Mouse (Mus musculus): ENCODE measurements around the gene Fndc9. TPM values are rescaled to one million over a fixed set of nuclear protein-coding genes. Genes with fewer than 3 reads are reported as not detected.
A peak's percentile ranks its signal among the peaks of the same experiment; 100 is the strongest.

Gene Fndc9
- polyA plus RNA-seq, 1 experiment from 2014 or later = 0.65 TPM

DNA sequence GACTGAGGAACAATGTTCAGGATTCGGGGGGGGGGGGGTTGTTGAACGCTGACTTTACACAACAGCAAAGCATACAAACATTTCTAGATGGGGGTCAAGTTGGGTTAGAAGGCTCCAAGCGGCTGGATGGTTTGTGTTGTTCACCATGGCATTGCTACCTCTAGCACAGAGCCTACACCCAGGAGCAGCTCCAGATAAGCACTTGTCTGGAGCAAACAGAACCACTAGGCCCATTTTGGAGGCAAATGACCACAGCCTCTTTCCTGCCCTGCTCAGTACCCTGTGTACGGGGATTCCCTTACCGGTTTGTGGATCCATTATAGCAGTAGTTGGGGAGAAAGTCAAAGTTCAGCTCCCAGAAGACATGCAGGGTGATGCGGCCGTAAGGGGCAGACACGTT, 6.7 kb downstream of the Fndc9 start:
- no peaks in the 10 kb centered on the region for H3K27me3 ChIP-seq (ENCODE audit: control insufficient read depth, insufficient read depth, low read length)
- no peaks in the 10 kb centered on the region for H3K4me1 ChIP-seq (replicated peaks; ENCODE audit: control insufficient read depth, insufficient read depth, low read length)
- H3K27ac ChIP-seq (ENCODE audit: low read depth, low read length) = no peak overlapping the region
- no peak overlapping the region for H3K9ac ChIP-seq (ENCODE audit: low read length)
- no peak for DNase-seq (ENCODE audit: low spot score)
- no peaks in the 10 kb centered on the region; the same call in 1 of the 2 replicates for H3K36me3 ChIP-seq (ENCODE audit: control insufficient read depth, insufficient read depth, low read length)
- 93% methylated on average over 8 of the region's 8 CpGs for WGBS
- H3K4me2 ChIP-seq (ENCODE audit: low read depth, low read length, severe bottlenecking) = no peak overlapping the region
- H3K4me3 ChIP-seq (ENCODE audit: low read depth, low read length) = no peak overlapping the region
- no peaks in the 10 kb centered on the region for H3K9me3 ChIP-seq (ENCODE audit: control insufficient read depth, low read length)
- no peak for ATAC-seq (replicated peaks; ENCODE audit: low FRiP score)

DNA sequence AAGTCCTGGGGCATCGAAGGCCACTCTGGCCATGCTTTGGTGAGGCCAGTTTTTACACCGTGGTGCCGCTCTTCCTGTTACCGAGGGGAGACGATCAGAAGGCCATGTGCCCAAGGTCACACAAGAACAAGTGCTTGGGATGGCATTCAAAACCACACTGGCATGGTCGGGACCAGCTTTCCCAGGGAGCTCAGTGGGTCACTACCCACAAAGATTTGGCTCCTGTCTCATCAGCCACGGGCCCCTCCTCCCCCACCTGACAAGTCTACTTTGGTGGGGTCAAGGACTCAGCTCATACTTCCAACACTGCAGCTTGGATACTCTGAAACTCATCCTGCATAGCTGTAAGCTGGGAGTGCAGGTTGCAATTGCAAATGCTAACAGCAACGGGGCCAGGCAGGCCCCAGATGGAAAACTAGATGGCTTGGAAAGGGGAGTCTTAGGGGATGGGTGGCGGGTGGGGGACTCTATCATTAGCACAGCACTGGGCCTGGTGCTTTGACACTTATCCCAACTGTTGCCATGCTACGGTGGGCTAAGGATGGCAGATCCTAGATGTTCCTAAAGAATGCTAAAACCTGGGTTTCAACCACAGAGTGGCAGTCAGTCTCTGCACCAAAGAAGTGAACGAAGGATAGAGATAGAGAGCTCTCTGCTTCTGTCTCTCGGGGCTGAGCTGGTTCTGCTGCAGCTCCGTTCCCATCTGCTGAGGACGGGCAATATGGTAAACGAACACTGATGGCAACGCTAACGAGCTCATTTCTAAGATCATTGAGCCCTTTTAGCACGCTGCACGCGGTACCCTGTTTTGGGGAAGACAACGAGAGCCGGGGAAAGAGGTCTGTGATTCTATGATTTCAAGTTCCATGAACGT, 9.6 kb downstream of the Fndc9 start:
- Histone ChIP-seq H3K4me2 (ENCODE audit: low read depth, low read length, severe bottlenecking) (no peak overlapping the region), H3K4me3 (ENCODE audit: low read depth, low read length) (no peak overlapping the region), H3K36me3 (ENCODE audit: control insufficient read depth, insufficient read depth, low read length) (no peaks in the 10 kb centered on the region; the same call in 1 of the 2 replicates), H3K9ac (ENCODE audit: low read length) (no peak overlapping the region), H3K27me3 (ENCODE audit: control insufficient read depth, insufficient read depth, low read length) (no peaks in the 10 kb centered on the region), H3K27ac (ENCODE audit: low read depth, low read length) (no peak overlapping the region), H3K9me3 (ENCODE audit: control insufficient read depth, low read length) (no peaks in the 10 kb centered on the region), H3K4me1 (replicated peaks; ENCODE audit: control insufficient read depth, insufficient read depth, low read length) (no peaks in the 10 kb centered on the region)
- DNase-seq (ENCODE audit: low spot score) = no peak
- ATAC-seq (replicated peaks; ENCODE audit: low FRiP score) = no peak
- WGBS = 80% methylated on average over 23 of the region's 23 CpGs

DNA sequence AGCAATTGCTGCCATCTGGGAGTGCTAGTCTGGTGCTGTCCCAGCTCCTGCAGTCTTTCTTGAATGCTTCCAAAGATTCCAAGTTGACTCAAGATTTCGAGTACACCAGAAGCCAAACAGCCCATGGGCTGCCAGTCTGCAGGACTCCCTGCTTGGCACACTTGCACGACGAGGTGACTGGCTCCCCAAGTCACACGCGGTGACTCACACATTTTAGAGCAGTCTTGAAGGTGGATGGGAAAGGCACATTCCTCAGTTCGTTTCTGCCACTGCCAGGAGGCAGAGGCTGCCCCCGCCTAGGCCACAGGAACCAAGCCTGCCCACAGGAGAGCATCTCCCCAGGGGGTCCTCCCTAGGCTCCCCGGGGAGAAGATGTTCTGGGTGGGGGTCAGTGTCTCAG, 10.6 kb downstream of the Fndc9 start:
- Histone ChIP-seq H3K4me3 (ENCODE audit: low read depth, low read length) (no peak overlapping the region), H3K4me2 (ENCODE audit: low read depth, low read length, severe bottlenecking) (no peak overlapping the region), H3K4me1 (replicated peaks; ENCODE audit: control insufficient read depth, insufficient read depth, low read length) (no peaks in the 10 kb centered on the region), H3K9ac (ENCODE audit: low read length) (no peak overlapping the region), H3K27ac (ENCODE audit: low read depth, low read length) (no peak overlapping the region), H3K27me3 (ENCODE audit: control insufficient read depth, insufficient read depth, low read length) (no peaks in the 10 kb centered on the region), H3K36me3 (ENCODE audit: control insufficient read depth, insufficient read depth, low read length) (no peaks in the 10 kb centered on the region; the same call in 1 of the 2 replicates), H3K9me3 (ENCODE audit: control insufficient read depth, low read length) (no peaks in the 10 kb centered on the region)
- WGBS = 84% methylated on average over 8 of the region's 8 CpGs
- no peak for DNase-seq (ENCODE audit: low spot score)
- no peak for ATAC-seq (replicated peaks; ENCODE audit: low FRiP score)

DNA sequence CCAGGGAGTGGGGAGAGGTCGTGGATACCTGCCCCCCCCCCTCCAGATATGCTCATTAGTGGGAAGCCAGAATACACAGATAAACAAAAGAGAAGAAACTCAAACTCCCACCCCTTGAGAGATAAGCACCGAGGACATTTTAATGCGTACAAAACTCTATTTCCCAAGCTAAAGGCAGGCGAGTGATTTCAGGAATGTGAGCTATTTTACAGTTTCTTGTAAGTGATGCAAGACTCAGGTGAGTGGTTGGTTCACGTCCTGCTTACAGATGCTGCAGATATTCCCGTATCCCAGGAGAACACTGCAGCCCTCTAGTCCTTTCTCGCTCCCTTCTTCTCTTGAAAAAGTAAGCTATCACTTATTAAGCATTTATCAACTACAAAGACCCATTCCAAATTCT, 11.1 kb downstream of the Fndc9 start:
- H3K4me1 ChIP-seq (replicated peaks; ENCODE audit: control insufficient read depth, insufficient read depth, low read length) = no peaks in the 10 kb centered on the region
- no peaks in the 10 kb centered on the region for H3K9me3 ChIP-seq (ENCODE audit: control insufficient read depth, low read length)
- ATAC-seq (replicated peaks; ENCODE audit: low FRiP score) = no peak
- no peak overlapping the region for H3K9ac ChIP-seq (ENCODE audit: low read length)
- WGBS = 85% methylated on average over 7 of the region's 7 CpGs
- H3K4me2 ChIP-seq (ENCODE audit: low read depth, low read length, severe bottlenecking) = no peak overlapping the region
- no peak overlapping the region for H3K27ac ChIP-seq (ENCODE audit: low read depth, low read length)
- no peaks in the 10 kb centered on the region; the same call in 1 of the 2 replicates for H3K36me3 ChIP-seq (ENCODE audit: control insufficient read depth, insufficient read depth, low read length)
- H3K4me3 ChIP-seq (ENCODE audit: low read depth, low read length) = no peak overlapping the region
- no peak for DNase-seq (ENCODE audit: low spot score)
- no peaks in the 10 kb centered on the region for H3K27me3 ChIP-seq (ENCODE audit: control insufficient read depth, insufficient read depth, low read length)

DNA sequence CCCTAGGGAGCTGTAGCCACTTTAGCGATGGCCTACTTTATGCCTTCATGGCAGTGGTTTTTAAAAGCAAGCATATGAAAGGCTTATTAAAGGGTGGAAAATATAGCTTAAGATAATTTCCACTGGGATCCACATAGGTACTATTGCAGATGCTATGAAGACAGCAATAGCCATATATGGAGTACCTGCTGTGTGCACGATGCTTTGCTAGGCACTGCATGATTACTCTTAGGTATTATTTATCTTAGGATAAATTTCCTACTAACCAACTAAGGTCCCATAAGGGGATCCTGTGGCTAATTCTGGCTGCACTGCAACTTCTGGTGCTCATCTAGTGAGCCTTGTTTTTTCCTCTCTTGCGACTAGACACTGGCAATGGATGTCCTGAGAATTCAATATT, 13.0 kb downstream of the Fndc9 start:
- Histone ChIP-seq H3K36me3 (ENCODE audit: control insufficient read depth, insufficient read depth, low read length) (no peaks in the 10 kb centered on the region; the same call in 1 of the 2 replicates), H3K4me3 (ENCODE audit: low read depth, low read length) (no peak overlapping the region), H3K27me3 (ENCODE audit: control insufficient read depth, insufficient read depth, low read length) (no peaks in the 10 kb centered on the region), H3K4me2 (ENCODE audit: low read depth, low read length, severe bottlenecking) (no peak overlapping the region), H3K27ac (ENCODE audit: low read depth, low read length) (no peak overlapping the region), H3K9me3 (ENCODE audit: control insufficient read depth, low read length) (no peaks in the 10 kb centered on the region), H3K4me1 (replicated peaks; ENCODE audit: control insufficient read depth, insufficient read depth, low read length) (no peaks in the 10 kb centered on the region), H3K9ac (ENCODE audit: low read length) (no peak overlapping the region)
- ATAC-seq (replicated peaks; ENCODE audit: low FRiP score) = no peak
- WGBS = 93% methylated on average over 3 of the region's 3 CpGs
- no peak for DNase-seq (ENCODE audit: low spot score)

DNA sequence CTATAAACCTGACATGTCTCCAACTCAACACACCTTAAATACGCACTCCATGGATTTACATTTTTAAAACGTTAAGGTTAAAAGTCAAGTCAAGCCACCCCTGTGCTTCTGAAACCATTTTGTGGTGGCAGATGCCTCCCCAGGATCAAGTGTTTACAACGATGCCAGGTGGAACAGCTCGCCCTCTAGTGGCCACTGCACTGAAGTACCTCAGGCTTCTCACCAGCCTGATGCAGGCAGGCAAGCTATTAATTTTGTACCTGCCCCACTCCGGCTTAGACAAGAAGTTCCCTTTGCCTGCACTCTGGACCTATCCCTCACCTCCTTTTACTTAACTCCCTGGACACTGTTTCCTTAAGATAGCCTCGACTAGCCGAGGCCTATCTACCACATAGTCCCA, 16.7 kb downstream of the Fndc9 start:
- H3K4me3 ChIP-seq (ENCODE audit: low read depth, low read length) = no peak overlapping the region
- H3K9me3 ChIP-seq (ENCODE audit: control insufficient read depth, low read length) = peaks cover 3% of the 10 kb centered on the region; the same call in 1 of the 2 replicates
- DNase-seq (ENCODE audit: low spot score) (peak; percentile 75), ATAC-seq (replicated peaks; ENCODE audit: low FRiP score) (0 out of 2 replicates have a peak, but pooled peaks have one; percentile 53)
- no peak overlapping the region for H3K27ac ChIP-seq (ENCODE audit: low read depth, low read length)
- peaks cover 7% of the 10 kb centered on the region; the same call in 1 of the 2 replicates for H3K36me3 ChIP-seq (ENCODE audit: control insufficient read depth, insufficient read depth, low read length)
- WGBS = 41% methylated on average over 7 of the region's 7 CpGs
- H3K9ac ChIP-seq (ENCODE audit: low read length) = no peak overlapping the region
- H3K4me1 ChIP-seq (replicated peaks; ENCODE audit: control insufficient read depth, insufficient read depth, low read length) = no peaks in the 10 kb centered on the region
- H3K4me2 ChIP-seq (ENCODE audit: low read depth, low read length, severe bottlenecking) = no peak overlapping the region
- no peaks in the 10 kb centered on the region for H3K27me3 ChIP-seq (ENCODE audit: control insufficient read depth, insufficient read depth, low read length)

DNA sequence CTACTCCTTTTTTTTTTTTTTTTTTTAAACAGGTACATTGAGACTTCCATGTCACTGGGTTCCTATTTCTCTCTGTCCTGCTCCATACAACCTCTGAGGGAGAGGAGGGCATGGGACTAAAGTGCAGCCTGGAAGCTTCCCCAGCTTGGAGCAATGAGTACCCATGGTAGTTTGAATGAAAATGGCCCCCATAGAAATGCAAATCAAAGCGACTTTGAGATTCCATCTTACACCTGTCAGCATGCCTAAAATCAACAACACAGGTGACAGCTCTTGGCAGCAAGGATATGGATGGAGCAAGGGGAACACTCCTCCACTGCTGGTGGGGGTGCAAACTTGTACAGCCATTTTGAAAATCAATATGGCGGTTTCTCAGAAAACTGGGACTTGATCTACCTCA, 20.0 kb downstream of the Fndc9 start:
- H3K4me2 ChIP-seq (ENCODE audit: low read depth, low read length, severe bottlenecking) = no peak overlapping the region
- H3K27me3 ChIP-seq (ENCODE audit: control insufficient read depth, insufficient read depth, low read length) = no peaks in the 10 kb centered on the region
- H3K36me3 ChIP-seq (ENCODE audit: control insufficient read depth, insufficient read depth, low read length) = peaks cover 8% of the 10 kb centered on the region; the same call in 1 of the 2 replicates
- ATAC-seq (replicated peaks; ENCODE audit: low FRiP score) = no peak
- no peaks in the 10 kb centered on the region for H3K4me1 ChIP-seq (replicated peaks; ENCODE audit: control insufficient read depth, insufficient read depth, low read length)
- H3K9me3 ChIP-seq (ENCODE audit: control insufficient read depth, low read length) = peaks cover 4% of the 10 kb centered on the region; the same call in 1 of the 2 replicates
- no peak for DNase-seq (ENCODE audit: low spot score)
- no peak overlapping the region for H3K4me3 ChIP-seq (ENCODE audit: low read depth, low read length)
- 86% methylated on average over 2 of the region's 2 CpGs for WGBS
- no peak overlapping the region for H3K27ac ChIP-seq (ENCODE audit: low read depth, low read length)
- H3K9ac ChIP-seq (ENCODE audit: low read length) = no peak overlapping the region

DNA sequence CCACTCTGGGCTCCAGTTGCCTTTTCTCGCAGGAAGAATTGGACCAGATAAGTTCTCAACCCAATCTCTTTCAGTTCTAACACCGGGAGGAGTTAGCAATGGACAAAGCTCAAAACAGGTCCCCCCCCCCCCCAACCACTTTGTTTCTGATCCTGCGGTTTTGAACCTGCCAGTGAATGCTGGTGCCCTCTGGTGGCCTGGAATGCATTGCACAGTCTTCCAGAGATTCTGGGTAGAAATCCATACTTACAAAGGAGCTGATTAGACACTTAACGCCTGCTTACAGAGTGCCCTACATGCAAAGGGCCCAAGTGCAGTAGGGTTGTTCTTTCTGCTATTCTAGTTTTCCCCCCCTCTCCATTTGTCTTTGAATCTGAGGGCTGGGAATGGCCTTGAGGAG, 22.9 kb downstream of the Fndc9 start:
- Histone ChIP-seq H3K4me2 (ENCODE audit: low read depth, low read length, severe bottlenecking) (no peak overlapping the region), H3K27me3 (ENCODE audit: control insufficient read depth, insufficient read depth, low read length) (no peaks in the 10 kb centered on the region), H3K4me3 (ENCODE audit: low read depth, low read length) (no peak overlapping the region), H3K9me3 (ENCODE audit: control insufficient read depth, low read length) (peaks cover 4% of the 10 kb centered on the region; the same call in 1 of the 2 replicates), H3K36me3 (ENCODE audit: control insufficient read depth, insufficient read depth, low read length) (peaks cover 8% of the 10 kb centered on the region; the same call in 1 of the 2 replicates), H3K27ac (ENCODE audit: low read depth, low read length) (no peak overlapping the region), H3K9ac (ENCODE audit: low read length) (no peak overlapping the region), H3K4me1 (replicated peaks; ENCODE audit: control insufficient read depth, insufficient read depth, low read length) (no peaks in the 10 kb centered on the region)
- DNase-seq (ENCODE audit: low spot score) = no peak
- no peak for ATAC-seq (replicated peaks; ENCODE audit: low FRiP score)
- WGBS = 79% methylated on average over 4 of the region's 4 CpGs

Measured in forebrain, embryonic 11.5 days (tissue).